Mouse (Mus musculus) frontal cortex, postnatal 10 days (tissue): ENCODE results near the gene Gemin4.
"Not testable (repeated sequence)": the region's sequence is repeated elsewhere in the genome, so short reads cannot be mapped to it uniquely, and the experiment has no call there.

ENCODE experiments used
- DNase-seq, 2 experiments: peaks; one replicate each; pipeline ENCODE4 v3.0.0; 2022; ENCODE audit warnings: low spot score in 2 of 2, mixed read lengths in 1 of 2

Gene Gemin4

GRCm38 (mm10) chr11:76216681-76217389, 629 bp downstream of the Gemin4 start:
- DNase-seq = no peak

GRCm38 (mm10) chr11:76216049-76216540, 1.4 kb downstream of the Gemin4 start:
- no peak for DNase-seq

GRCm38 (mm10) chr11:76215011-76215410, 2.5 kb downstream of the Gemin4 start:
- DNase-seq = no peak

GRCm38 (mm10) chr11:76213841-76214240, 3.6 kb downstream of the Gemin4 start:
- no peak for DNase-seq

GRCm38 (mm10) chr11:76211595-76211994, 5.9 kb downstream of the Gemin4 start:
- not testable (repeated sequence) for DNase-seq

- no peak for DNase-seq
These were observed 7.1 kb downstream of the Gemin4 start for GRCm38 (mm10) chr11:76210228-76210985.

GRCm38 (mm10) chr11:76206793-76207192, 10.7 kb downstream of the Gemin4 start:
- DNase-seq = no peak

- DNase-seq = peak; percentile 62 to 82
These were observed 15.4 kb downstream of the Gemin4 start for GRCm38 (mm10) chr11:76201761-76202674.

GRCm38 (mm10) chr11:76196977-76197469, 20.4 kb downstream of the Gemin4 start:
- no peak for DNase-seq

GRCm38 (mm10) chr11:76196275-76196976, 21.0 kb downstream of the Gemin4 start:
- DNase-seq = no peak

- DNase-seq = no peak
These were observed 30.6 kb downstream of the Gemin4 start for GRCm38 (mm10) chr11:76186908-76187307.

- no peak for DNase-seq
These were observed 33.7 kb downstream of the Gemin4 start for GRCm38 (mm10) chr11:76183745-76184144.

GRCm38 (mm10) chr11:76180146-76180540, 37.3 kb downstream of the Gemin4 start:
- no peak for DNase-seq

GRCm38 (mm10) chr11:76179495-76180145, 37.8 kb downstream of the Gemin4 start, which contains the start of the genes Vps53 and Fam57a:
Vps53 (minus strand) TSS chr11:76179647.
Fam57a (plus strand) TSS chr11:76179671.
- DNase-seq = peak; percentile 72 to 81

- peak; percentile 45 to 48 for DNase-seq
These were observed 38.6 kb downstream of the Gemin4 start for GRCm38 (mm10) chr11:76178726-76179494.

GRCm38 (mm10) chr11:76170207-76170606, 47.3 kb downstream of the Gemin4 start:
- DNase-seq = no peak

- DNase-seq = no peak
These were observed 48.5 kb downstream of the Gemin4 start for GRCm38 (mm10) chr11:76168976-76169375.

GRCm38 (mm10) chr11:76167079-76167765, 50.2 kb downstream of the Gemin4 start:
- peak; percentile 25 to 61 for DNase-seq

- DNase-seq = no peak
These were observed 50.8 kb downstream of the Gemin4 start for GRCm38 (mm10) chr11:76166657-76167056.
